8 mouse cellular contexts compared by ENCODE assay signal in the genomic region with DNA sequence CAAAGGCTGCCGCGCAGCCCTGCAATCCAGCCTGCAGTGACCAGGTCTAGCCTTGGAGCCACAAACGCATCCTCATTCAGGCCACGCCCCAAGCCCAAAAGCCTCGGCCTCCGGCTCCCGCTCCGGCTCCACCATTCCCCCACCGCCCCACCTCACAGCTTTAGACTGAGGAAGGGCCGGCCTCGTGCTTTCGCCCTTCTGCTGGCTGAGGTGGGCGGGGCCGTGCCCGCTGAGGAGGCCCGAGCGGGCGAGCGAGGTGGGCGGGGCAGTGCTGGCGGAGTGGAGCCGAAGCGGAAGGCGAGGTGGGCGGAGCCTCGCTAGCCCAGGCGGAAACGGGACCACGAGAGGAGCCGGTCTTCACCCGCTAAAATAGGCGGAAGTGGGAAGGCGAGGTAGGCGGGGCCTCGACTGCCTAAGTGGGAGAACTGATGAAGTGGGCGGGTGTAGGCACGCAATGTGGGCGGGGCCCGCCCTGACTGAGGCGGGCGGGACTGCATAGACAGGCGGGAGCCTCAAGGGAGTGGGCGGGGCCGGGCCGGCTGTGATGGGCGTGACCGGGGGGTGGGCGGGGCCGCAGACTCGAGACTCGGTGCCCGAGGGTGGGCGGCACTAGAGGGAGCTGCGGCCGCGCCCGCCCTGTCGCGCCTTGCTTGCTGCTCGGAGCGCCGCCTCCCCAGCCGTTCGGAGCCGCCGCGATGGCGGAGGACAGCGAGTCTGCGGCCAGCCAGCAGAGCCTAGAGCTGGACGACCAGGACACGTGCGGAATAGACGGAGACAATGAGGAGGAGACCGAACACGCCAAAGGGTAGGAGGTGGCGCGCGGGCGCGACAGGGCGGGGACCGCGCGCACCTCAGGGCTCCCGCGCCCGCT. TPM values are rescaled to one million over a fixed set of nuclear protein-coding genes. Genes with fewer than 3 reads are reported as not detected.
A peak's percentile ranks its signal among the peaks of the same experiment; 100 is the strongest.
DNase-seq lines count a peak whose midpoint lies in the region; ATAC-seq lines count a peak whose summit lies in the region.

TSS of gene Nmt2 (plus strand) at position 611 of the 871 bp plus-strand sequence.

- ATAC-seq in hematopoietic stem cell, adult 5-6 weeks (replicated peaks in 1 of 2; ENCODE audit: insufficient read depth in 1 of 2, low FRiP score in 2 of 2, low TSS enrichment in 1 of 2, low read depth in 1 of 2, poor library complexity in 2 of 2, severe bottlenecking in 2 of 2), result peak; percentile 91 to 92
- ATAC-seq in lung, embryonic 16.5 days (ENCODE audit: low read depth), result peak; percentile 97

- peak within 1 kb of the TSS; percentile 86 for H3K27ac ChIP-seq in lung, embryonic 16.5 days (ENCODE audit: low read length)

- peak within 1 kb of the TSS; percentile 81 for H3K4me2 ChIP-seq in lung, embryonic 16.5 days (ENCODE audit: low read depth, low read length)

- WGBS in lung, embryonic 16.5 days, result under 1% methylated on average over 77 of the region's 88 CpGs

- peak within 1 kb of the TSS; percentile 88 for H3K4me3 ChIP-seq in lung, embryonic 16.5 days (ENCODE audit: low read length)

- H3K4me1 ChIP-seq in lung, embryonic 16.5 days (replicated peaks; ENCODE audit: control insufficient read depth, insufficient read depth, low read length), result peaks cover 7% of the 10 kb centered on the region

- no peaks in the 10 kb centered on the region for H3K36me3 ChIP-seq in lung, embryonic 16.5 days (ENCODE audit: control insufficient read depth, insufficient read depth, low read length)

- H3K27me3 ChIP-seq in lung, embryonic 16.5 days (ENCODE audit: control insufficient read depth, insufficient read depth, low read depth, low read length), result no peaks in the 10 kb centered on the region

- H3K9me3 ChIP-seq in lung, embryonic 16.5 days (ENCODE audit: control insufficient read depth, low read length), result no peaks in the 10 kb centered on the region

- peak within 1 kb of the TSS; percentile 87 for H3K9ac ChIP-seq in lung, embryonic 16.5 days (ENCODE audit: low read length)

- peak; percentile 96 for DNase-seq in MEL-GATA-1-ER (ENCODE audit: extremely low read depth, low read depth)
- peak; percentile 99 for DNase-seq in cerebellum, adult 8-10 months
- peak; percentile 100 for DNase-seq in forelimb bud, embryonic 11.5 days (ENCODE audit: low read depth, low spot score)
- peak; percentile 97 for DNase-seq in layer of hippocampus, adult 9-10 months (ENCODE audit: low spot score)
- peak; percentile 88 for DNase-seq in ovary, postnatal 10 days (ENCODE audit: low spot score)
- DNase-seq in thymus, postnatal 10 days (ENCODE audit: low spot score in 2 of 2), result peak; percentile 99 to 100

RNA-seq across cellular contexts. Expression of gene Nmt2, which starts in this region (rescaled TPM):
- total RNA-seq in hematopoietic stem cell, adult 5-6 weeks (2017), result 40.7 and 51.9 TPM in 2 replicates
- 38.8 and 42.5 TPM in 2 replicates for polyA plus RNA-seq in lung, embryonic 16.5 days (2015; fragmentation: Nextera tagmentation; extraction: Ambion mirVana)

Comparison
In these comparisons a context has a peak if more than half of its experiments do, and no peak if none do; other contexts are left out.
1. Peak in every context shown above with its lines: DNase-seq, ATAC-seq, H3K4me3 ChIP-seq and H3K27ac ChIP-seq.